Mouse (Mus musculus) kidney, adult 2 months (tissue): ENCODE measurements around the gene Tcf12.

Experiments
- CTCF ChIP-seq: fragments of 200-500 bp; conservative IDR thresholded peaks from 2 replicates; pipeline ENCODE4 v1.5.1; 2011; ENCODE audit warnings: low read depth, mild to moderate bottlenecking, control low read depth, low read length, moderate library complexity, mixed read lengths; ENCODE audit not compliant: insufficient read depth, insufficient read length
- POLR2A ChIP-seq: fragments of 200-500 bp; IDR thresholded peaks from one replicate; pipeline ENCODE4 v1.6.1; 2011; ENCODE audit warnings: low read depth, low read length, control low read depth

GRCm38 (mm10) chr9:71837366-71837765 lies 274.3 kb downstream of the Tcf12 start:
- TF ChIP-seq CTCF, result no peak
- TF ChIP-seq POLR2A, result no peak
